Mouse (Mus musculus): ENCODE data around the gene Man1b1. TPM values are rescaled to one million over a fixed set of nuclear protein-coding genes. Genes with fewer than 3 reads are reported as not detected.
A peak's percentile ranks its signal among the peaks of the same experiment; 100 is the strongest.

The Man1b1 gene
- total RNA-seq, 2 experiments from 2014 or later, result 23.4 to 42.5 TPM

DNA sequence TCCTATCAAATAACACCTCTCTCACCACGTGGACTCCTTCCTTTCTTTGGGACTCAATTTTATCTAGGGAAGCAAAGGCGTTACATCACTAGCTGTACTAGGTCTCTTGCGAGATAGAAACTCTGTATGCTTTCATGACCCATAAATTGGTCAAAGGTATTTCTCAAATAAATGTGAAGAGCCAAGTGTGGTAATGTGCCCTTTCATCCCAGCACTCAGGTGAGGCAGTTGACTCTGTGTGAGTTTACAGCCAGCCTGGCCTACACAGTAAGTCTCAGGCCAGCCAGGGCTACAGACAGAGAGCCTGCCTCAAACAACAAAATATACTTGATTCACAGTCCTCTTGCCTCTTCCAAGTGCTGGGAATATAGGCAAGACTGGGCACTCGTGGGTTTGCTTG lies 27.7 kb downstream of the Man1b1 start:
- ATAC-seq (replicated peaks; ENCODE audit: poor library complexity), result no peak

- ATAC-seq (replicated peaks; ENCODE audit: poor library complexity), result no peak
Observed at GRCm38 (mm10) chr2:25363478-25364178, 31.5 kb downstream of the Man1b1 start.

GRCm38 (mm10) chr2:25364313-25364712 lies 32.2 kb downstream of the Man1b1 start:
- ATAC-seq (replicated peaks; ENCODE audit: poor library complexity), result no peak

GRCm38 (mm10) chr2:25364761-25365090 lies 32.6 kb downstream of the Man1b1 start:
- no peak for ATAC-seq (replicated peaks; ENCODE audit: poor library complexity)

DNA sequence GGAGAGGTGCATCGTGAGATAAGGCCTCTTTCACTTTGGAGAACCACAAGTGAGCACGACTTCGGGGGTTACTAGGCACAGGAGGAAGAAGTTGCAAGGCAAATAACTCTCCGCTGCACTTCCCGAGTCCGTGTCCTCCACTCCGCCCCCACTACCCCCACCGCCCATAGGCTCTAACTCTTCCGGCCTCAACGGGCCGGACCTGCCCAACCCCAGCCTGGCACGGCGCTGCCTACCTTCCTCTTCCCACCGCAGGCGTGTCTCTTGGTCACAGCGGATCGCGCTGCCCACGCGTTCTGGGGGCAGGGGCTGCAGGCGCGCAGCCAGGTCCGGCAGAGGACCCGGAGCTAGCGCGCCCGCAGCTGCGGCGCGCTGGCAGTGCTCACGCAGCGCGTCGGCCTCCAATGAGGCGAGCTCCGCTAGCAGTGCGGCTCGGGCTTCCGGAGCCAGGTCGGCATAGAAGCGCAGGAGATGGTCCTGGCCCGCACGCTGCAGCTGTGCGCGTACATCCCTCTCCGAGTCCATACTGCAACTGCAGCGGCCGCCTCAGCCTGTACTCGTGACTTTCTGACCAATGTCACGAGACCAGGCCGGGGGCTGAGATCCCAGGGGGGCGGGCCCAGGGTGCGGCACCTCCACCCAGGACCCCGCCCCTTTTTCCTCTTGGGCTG lies 33.1 kb downstream of the Man1b1 start, which contains the start of gene Uap1l1:
Gene Uap1l1 (minus strand): TSS at position 592 of the 671 bp plus-strand sequence.
- peak; percentile 83 for ATAC-seq (replicated peaks; ENCODE audit: poor library complexity)

GRCm38 (mm10) chr2:25369996-25370395 lies 37.9 kb downstream of the Man1b1 start:
- ATAC-seq (replicated peaks; ENCODE audit: poor library complexity), result no peak

DNA sequence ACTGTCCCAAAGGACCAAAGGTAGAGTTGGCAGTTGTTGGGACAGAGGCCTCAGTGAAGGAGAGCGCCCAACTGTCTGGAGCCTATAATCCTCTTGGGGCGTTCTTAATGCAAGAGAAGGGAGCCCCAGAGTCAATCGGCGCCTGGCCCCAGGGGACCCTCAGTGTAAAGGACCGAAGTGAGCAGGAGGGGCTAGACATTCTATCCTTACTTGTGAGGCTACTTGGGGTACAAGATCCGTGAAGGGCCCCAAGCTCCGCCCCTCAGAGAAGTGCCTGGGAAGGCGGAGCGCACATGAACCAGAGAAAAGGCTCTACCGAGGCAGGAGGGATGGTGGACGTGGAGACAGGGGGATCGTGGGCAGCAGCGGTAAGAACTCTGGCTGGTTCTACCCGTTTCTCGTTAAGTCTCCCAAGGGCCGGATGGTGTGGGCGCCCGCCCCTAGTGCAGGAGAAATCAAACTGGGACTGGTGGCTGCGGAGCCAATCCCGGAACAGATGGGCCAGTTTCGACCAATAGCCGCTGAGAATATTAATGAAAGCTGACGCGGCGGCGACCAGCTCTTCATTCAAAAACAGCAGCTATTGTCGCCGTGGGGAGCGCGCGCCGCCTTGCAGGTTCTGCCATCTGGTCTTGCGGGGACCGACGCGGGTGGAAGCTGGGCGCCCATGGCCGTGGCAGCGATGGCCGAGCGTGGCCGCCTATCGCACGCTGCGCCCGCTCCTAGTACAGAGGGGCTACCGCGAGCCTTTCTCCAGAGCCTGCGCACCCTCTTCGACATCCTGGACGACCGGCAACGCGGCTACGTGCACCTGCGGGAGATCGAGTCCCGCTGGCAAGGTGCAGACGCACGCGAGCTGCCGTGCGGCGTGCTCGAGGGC lies 39.9 kb downstream of the Man1b1 start, which contains the start of gene Sapcd2:
Gene Sapcd2 (plus strand): TSS at position 558 of the 880 bp plus-strand sequence.
- ATAC-seq (replicated peaks; ENCODE audit: poor library complexity), result peak; percentile 88

DNA sequence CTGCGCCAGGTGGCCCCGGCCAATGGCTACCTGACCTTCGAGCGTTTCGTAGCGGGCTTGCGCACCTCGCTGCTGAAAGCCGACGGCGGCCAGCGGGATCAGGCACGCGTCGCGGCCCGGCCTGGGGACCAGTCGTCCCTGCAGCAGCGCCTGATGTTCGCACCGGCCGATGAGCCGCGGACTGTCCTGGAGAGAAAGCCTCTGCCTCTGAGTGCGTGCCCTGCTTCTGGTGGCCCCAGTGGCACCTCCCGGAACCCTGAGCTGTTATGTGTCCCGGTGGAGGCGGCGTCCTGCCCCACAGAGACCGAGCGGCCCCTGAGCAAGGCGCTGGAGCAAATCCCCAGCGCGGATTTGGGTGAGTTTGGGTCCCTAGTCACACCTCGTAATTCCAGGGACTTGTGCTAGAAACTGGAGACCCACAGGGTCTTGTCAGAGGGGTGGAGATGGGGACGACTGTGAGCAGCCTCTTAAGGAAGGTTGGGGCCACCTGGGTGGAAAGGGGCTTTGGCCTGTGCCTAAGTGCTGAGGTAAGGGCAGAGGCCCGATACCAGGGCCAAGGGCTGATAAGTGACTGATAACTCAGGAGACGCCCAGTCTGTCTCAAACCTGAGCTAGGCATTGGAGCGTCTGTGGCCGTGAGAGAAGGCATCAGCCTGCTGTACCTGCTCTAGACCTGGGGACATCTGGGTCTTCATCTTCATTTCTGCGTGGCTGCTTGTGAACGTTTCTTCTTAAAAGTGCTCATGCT lies 40.7 kb downstream of the Man1b1 start:
- ATAC-seq (replicated peaks; ENCODE audit: poor library complexity), result 0 out of 2 replicates have a peak, but pooled peaks have one; percentile 9

GRCm38 (mm10) chr2:25373431-25373830 lies 41.3 kb downstream of the Man1b1 start:
- ATAC-seq (replicated peaks; ENCODE audit: poor library complexity), result no peak

- ATAC-seq (replicated peaks; ENCODE audit: poor library complexity), result peak; percentile 51
Observed at GRCm38 (mm10) chr2:25376589-25376988, 44.5 kb downstream of the Man1b1 start.

GRCm38 (mm10) chr2:25384492-25384891 lies 52.4 kb downstream of the Man1b1 start:
- ATAC-seq (replicated peaks; ENCODE audit: poor library complexity), result no peak

GRCm38 (mm10) chr2:25391266-25391665 lies 59.1 kb downstream of the Man1b1 start:
- ATAC-seq (replicated peaks; ENCODE audit: poor library complexity), result no peak

GRCm38 (mm10) chr2:25394281-25395221 lies 62.4 kb downstream of the Man1b1 start:
- no peak for ATAC-seq (replicated peaks; ENCODE audit: poor library complexity)

DNA sequence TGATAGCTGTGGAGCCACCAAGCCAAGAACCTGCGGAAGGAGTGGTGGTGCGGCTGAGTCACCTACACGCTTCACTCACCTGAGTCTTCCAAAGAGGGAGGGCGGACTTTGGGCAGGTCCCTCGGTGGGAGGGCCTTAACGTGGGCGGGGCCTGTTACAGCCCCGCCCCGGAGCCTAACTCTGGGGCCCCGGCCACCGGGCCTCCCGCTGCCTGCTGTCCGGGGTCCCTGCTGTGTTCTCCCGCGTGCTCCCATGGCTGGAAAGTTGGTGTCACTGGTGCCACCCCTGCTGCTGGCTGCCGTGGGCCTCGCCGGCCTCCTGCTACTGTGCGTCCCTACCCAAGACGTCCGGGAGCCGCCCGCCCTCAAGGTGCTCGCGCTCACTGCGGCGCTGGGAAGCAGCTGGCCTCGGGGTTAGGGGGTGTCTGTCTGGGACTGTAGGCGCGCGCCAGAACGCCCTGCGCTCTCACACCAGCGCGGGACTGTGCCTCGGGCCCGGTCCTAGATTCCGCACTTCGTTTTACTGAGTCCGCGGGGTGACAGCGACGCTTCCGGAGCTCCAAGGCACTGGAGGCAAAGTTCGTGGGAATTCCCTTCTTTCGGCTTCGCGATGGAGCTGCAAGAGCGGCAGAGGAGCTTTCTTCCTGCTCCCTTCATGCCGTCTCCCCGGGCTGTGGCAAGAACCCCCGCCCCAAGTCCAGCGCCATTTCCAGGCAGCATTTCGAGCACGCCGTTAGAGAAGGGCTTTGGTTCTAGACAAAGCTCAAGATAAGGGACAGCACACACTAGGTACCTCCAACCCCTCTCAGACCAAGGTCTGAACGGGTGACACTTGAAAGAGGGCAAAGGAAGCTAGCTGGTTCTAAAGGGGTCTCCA lies 63.8 kb downstream of the Man1b1 start, which contains the start of gene Entpd2:
Gene Entpd2 (plus strand): TSS at position 154 of the 876 bp plus-strand sequence.
- peak; percentile 48 for ATAC-seq (replicated peaks; ENCODE audit: poor library complexity)

- no peak for ATAC-seq (replicated peaks; ENCODE audit: poor library complexity)
Observed at GRCm38 (mm10) chr2:25396597-25396983, 64.5 kb downstream of the Man1b1 start.

DNA sequence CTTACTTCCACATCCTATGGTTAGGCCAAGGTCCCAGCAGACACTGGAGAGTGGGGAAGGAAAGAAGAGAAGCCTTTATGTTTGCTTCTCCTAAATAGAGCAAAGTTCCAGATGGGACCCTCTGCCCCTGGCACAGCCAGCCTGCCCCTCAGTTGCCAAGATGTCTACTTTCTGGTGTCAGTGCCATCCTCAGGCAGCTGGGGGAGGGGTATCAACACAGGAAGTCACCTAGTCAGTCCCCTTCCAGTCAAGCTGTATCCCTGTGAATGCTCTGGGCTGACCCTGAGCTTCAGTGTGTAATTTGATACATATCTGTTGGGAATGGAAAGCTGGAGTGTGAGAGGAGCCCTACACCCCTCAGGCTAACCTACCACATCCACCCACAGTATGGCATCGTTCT lies 64.9 kb downstream of the Man1b1 start:
- ATAC-seq (replicated peaks; ENCODE audit: poor library complexity), result no peak

DNA sequence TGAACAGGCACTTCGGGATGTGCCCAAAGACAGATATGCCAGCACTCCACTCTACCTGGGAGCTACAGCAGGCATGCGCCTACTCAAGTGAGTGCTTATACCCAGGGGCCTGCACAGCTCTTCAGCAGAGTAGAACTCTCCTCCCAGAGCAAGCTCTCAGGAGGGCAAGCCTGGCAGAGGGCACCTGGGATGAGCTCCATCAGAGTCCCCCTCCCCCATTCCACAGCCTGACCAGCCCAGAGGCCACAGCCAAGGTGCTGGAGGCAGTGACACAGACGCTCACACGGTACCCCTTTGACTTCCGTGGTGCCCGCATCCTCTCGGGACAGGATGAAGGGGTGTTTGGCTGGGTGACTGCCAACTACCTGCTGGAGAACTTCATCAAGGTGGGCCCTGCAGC lies 65.9 kb downstream of the Man1b1 start:
- no peak for ATAC-seq (replicated peaks; ENCODE audit: poor library complexity)

- ATAC-seq (replicated peaks; ENCODE audit: poor library complexity), result no peak
Observed at GRCm38 (mm10) chr2:25399051-25399450, 66.9 kb downstream of the Man1b1 start, which contains the start of gene Npdc1. Gene Npdc1 (plus strand): TSS chr2:25399351.
